Mouse (Mus musculus): ENCODE measurements around the gene Top1. TPM values are rescaled to one million over a fixed set of nuclear protein-coding genes. Genes with fewer than 3 reads are reported as not detected.

Top1 gene
- polyA plus RNA-seq, 1 experiment from 2014 or later: 88.5 TPM

DNA sequence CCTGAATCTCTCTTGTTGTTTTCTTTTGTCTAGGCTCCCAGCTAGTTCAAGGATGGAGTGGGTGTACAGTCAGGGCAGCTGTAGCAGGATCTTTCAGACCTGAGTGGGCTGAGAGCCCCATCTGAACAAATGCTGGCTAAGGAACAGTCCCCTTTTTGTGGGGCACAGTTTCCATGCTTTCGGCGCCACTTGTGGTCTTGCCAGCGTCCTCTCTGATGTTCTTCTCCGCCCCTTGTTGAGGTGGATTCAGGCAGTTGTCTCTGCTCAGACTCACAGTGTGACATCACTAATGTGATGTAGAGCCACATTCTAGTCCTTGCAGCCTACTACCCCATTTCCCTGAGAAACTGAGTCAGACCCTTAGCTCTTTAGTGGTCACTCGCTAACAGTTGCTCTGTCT lies 100.9 kb downstream of the Top1 start:
- Histone ChIP-seq H3K9me3 (ENCODE audit: control insufficient read depth, low read depth, low read length) (no peaks in the 10 kb centered on the region), H3K4me2 (replicated peaks; ENCODE audit: low read depth, low read length) (no peak overlapping the region), H3K36me3 (ENCODE audit: control insufficient read depth, insufficient read depth, low read length) (peaks cover 53% of the 10 kb centered on the region), H3K4me1 (ENCODE audit: control insufficient read depth, insufficient read depth, low read length) (no peaks in the 10 kb centered on the region), H3K9ac (replicated peaks; ENCODE audit: low read depth, low read length) (no peak overlapping the region), H3K27ac (ENCODE audit: low read length) (no peak overlapping the region), H3K4me3 (ENCODE audit: low read depth, low read length) (no peak overlapping the region), H3K27me3 (ENCODE audit: control insufficient read depth, insufficient read depth, low read length) (no peaks in the 10 kb centered on the region)
- no peak for ATAC-seq (ENCODE audit: insufficient number of reproducible peaks, insufficient read depth, low FRiP score, low read depth)
- 93% methylated on average over 5 of the region's 5 CpGs for WGBS

DNA sequence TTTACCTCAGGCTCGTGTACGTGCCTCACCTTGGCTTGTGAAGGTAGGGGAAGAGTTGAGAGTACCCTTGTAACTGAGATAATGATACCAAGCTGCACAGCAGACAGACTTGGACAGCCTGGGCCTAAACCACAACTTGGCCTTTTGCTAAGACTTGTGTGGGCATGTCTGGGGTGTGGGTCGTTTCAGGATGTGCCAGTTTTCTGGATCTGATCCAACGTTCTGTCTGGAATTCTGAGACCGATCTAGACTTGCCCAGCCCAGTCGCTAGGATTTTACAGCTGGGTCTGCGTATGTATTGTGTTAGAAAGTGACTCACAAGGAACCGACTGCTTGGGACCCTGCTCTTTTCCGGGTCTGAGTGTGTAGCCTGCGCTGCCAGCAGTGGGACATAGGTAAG lies 101.4 kb downstream of the Top1 start:
- H3K27me3 ChIP-seq (ENCODE audit: control insufficient read depth, insufficient read depth, low read length): no peaks in the 10 kb centered on the region
- H3K9ac ChIP-seq (replicated peaks; ENCODE audit: low read depth, low read length): no peak overlapping the region
- no peaks in the 10 kb centered on the region for H3K9me3 ChIP-seq (ENCODE audit: control insufficient read depth, low read depth, low read length)
- H3K27ac ChIP-seq (ENCODE audit: low read length): no peak overlapping the region
- no peak overlapping the region for H3K4me2 ChIP-seq (replicated peaks; ENCODE audit: low read depth, low read length)
- no peak for ATAC-seq (ENCODE audit: insufficient number of reproducible peaks, insufficient read depth, low FRiP score, low read depth)
- WGBS: 76% methylated on average over 10 of the region's 10 CpGs
- H3K36me3 ChIP-seq (ENCODE audit: control insufficient read depth, insufficient read depth, low read length): peaks cover 57% of the 10 kb centered on the region
- H3K4me1 ChIP-seq (ENCODE audit: control insufficient read depth, insufficient read depth, low read length): no peaks in the 10 kb centered on the region
- no peak overlapping the region for H3K4me3 ChIP-seq (ENCODE audit: low read depth, low read length)

DNA sequence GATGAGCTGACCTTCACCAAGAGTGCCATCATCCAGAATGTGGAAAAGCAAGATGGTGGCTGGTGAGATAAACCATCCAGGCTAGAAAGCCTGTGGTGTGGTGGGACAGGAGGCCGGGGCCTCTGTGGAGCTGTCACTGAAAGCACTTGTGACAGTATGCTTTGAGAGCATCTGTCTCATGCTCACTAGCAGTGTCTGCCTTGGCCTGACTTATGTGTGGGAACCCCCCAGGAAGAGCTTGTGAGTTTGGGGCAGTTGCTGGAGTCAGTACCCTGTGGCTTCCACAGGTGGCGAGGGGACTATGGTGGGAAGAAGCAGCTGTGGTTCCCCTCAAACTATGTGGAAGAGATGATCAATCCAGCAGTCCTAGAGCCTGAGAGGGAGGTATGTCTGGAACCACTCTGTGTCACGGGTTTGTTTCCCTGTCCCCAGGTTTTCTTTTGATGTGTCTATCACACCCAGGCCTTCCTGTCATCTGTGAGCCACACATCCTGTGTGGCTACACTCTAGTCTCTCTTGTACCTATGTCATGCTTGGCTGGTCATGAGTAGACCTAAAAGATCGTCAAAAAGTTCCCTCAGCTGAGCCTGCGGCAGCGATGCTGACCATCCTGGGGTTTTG lies 111.0 kb downstream of the Top1 start:
- H3K27me3 ChIP-seq (ENCODE audit: control insufficient read depth, insufficient read depth, low read length): no peaks in the 10 kb centered on the region
- no peak overlapping the region for H3K9ac ChIP-seq (replicated peaks; ENCODE audit: low read depth, low read length)
- no peaks in the 10 kb centered on the region for H3K9me3 ChIP-seq (ENCODE audit: control insufficient read depth, low read depth, low read length)
- H3K4me1 ChIP-seq (ENCODE audit: control insufficient read depth, insufficient read depth, low read length): no peaks in the 10 kb centered on the region
- H3K27ac ChIP-seq (ENCODE audit: low read length): no peak overlapping the region
- no peak overlapping the region for H3K4me3 ChIP-seq (ENCODE audit: low read depth, low read length)
- ATAC-seq (ENCODE audit: insufficient number of reproducible peaks, insufficient read depth, low FRiP score, low read depth): no peak
- H3K36me3 ChIP-seq (ENCODE audit: control insufficient read depth, insufficient read depth, low read length): peaks cover 94% of the 10 kb centered on the region
- H3K4me2 ChIP-seq (replicated peaks; ENCODE audit: low read depth, low read length): no peak overlapping the region
- 90% methylated on average over 6 of the region's 6 CpGs for WGBS

DNA sequence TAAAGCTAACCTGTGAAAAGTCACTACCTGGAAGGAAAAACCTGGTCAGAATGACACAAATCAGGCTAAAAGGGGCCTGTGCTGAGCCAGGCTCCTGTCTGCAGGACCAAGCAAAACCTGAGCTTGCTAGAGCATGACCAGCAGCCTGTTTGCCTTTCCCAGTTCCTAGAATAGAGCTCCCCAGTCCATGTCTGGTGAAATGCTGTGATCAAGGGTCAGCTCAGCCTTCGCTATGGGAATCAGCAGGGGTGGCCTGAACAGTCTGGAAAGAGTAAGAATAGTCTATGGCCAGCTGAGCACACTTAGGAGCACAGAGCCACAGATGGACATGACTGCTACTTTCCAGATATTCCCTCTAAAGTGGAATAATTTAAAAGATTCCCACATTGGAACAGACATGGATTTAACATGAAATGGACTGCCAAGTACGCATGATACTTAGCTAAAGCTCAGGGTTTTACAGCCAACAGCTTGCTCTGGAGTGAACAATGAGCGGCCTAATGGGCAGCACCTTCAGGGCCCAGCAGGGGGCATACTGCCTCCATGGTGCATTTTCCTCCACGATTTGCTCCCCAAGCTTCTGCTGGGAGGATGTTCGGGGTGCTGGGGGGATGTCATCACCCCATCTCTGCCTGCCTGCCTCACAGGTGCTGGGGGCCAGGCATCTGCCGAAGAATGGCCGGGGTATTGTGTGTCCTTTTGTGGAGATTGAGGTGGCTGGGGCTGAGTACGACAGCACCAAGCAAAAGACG lies 114.9 kb downstream of the Top1 start:
- ATAC-seq (ENCODE audit: insufficient number of reproducible peaks, insufficient read depth, low FRiP score, low read depth): no peak
- H3K36me3 ChIP-seq (ENCODE audit: control insufficient read depth, insufficient read depth, low read length): peaks cover 76% of the 10 kb centered on the region

DNA sequence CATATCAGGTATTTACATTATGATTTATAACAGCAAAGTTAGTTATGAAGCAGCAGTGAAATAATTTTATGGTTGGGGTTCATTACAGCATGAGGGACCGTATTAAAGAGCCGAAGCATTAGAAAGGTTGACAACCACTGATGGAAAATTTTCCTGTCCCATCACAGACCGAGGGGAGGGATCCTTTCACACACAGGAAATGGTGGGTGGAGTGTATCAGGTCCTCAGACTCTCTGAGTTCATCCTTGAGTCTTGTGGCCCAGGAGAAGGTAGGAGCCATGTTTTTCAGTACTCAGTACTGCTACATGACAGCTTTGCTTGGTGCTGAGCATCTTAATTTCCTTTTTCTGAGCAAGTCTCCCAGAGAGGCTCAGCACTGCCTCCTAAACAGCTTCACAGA lies 118.1 kb downstream of the Top1 start:
- Histone ChIP-seq H3K27me3 (ENCODE audit: control insufficient read depth, insufficient read depth, low read length) (no peaks in the 10 kb centered on the region), H3K4me2 (replicated peaks; ENCODE audit: low read depth, low read length) (no peak overlapping the region), H3K36me3 (ENCODE audit: control insufficient read depth, insufficient read depth, low read length) (peaks cover 47% of the 10 kb centered on the region), H3K4me1 (ENCODE audit: control insufficient read depth, insufficient read depth, low read length) (no peaks in the 10 kb centered on the region), H3K9ac (replicated peaks; ENCODE audit: low read depth, low read length) (no peak overlapping the region), H3K27ac (ENCODE audit: low read length) (no peak overlapping the region), H3K4me3 (ENCODE audit: low read depth, low read length) (no peak overlapping the region), H3K9me3 (ENCODE audit: control insufficient read depth, low read depth, low read length) (no peaks in the 10 kb centered on the region)
- ATAC-seq (ENCODE audit: insufficient number of reproducible peaks, insufficient read depth, low FRiP score, low read depth): no peak
- 93% methylated on average over 3 of the region's 3 CpGs for WGBS

More for the DNA sequence above, 114.9 kb downstream of the Top1 start:
- no peak overlapping the region for H3K27ac ChIP-seq (ENCODE audit: low read length)
- 89% methylated on average over 9 of the region's 9 CpGs for WGBS
- no peak overlapping the region for H3K4me2 ChIP-seq (replicated peaks; ENCODE audit: low read depth, low read length)
- H3K4me1 ChIP-seq (ENCODE audit: control insufficient read depth, insufficient read depth, low read length): no peaks in the 10 kb centered on the region
- H3K27me3 ChIP-seq (ENCODE audit: control insufficient read depth, insufficient read depth, low read length): no peaks in the 10 kb centered on the region
- H3K4me3 ChIP-seq (ENCODE audit: low read depth, low read length): no peak overlapping the region
- no peaks in the 10 kb centered on the region for H3K9me3 ChIP-seq (ENCODE audit: control insufficient read depth, low read depth, low read length)
- H3K9ac ChIP-seq (replicated peaks; ENCODE audit: low read depth, low read length): no peak overlapping the region

DNA sequence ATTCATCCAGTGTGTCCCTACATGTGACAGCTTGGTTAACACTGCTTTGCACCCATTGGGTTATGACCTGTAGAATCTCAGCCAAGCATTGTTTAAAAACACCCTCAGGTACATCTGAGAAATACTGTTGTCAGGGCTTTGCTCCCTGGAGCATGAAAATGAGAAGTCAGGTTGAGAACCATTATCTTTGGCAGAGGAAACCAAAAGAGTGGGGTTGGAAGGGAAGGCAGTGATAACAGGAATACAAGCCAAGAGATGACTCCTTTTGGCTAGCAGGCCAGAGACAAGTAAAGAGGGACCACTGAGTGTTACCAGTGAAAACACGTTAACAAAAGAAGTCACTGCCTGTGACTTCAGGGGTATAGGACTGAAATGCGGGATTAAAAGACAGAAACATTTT lies 118.7 kb downstream of the Top1 start:
- no peak overlapping the region for H3K4me2 ChIP-seq (replicated peaks; ENCODE audit: low read depth, low read length)
- 87% methylated on average over 2 of the region's 2 CpGs for WGBS
- no peaks in the 10 kb centered on the region for H3K4me1 ChIP-seq (ENCODE audit: control insufficient read depth, insufficient read depth, low read length)
- H3K27ac ChIP-seq (ENCODE audit: low read length): no peak overlapping the region
- no peak overlapping the region for H3K9ac ChIP-seq (replicated peaks; ENCODE audit: low read depth, low read length)
- H3K27me3 ChIP-seq (ENCODE audit: control insufficient read depth, insufficient read depth, low read length): no peaks in the 10 kb centered on the region
- H3K4me3 ChIP-seq (ENCODE audit: low read depth, low read length): no peak overlapping the region
- H3K36me3 ChIP-seq (ENCODE audit: control insufficient read depth, insufficient read depth, low read length): peaks cover 42% of the 10 kb centered on the region
- no peaks in the 10 kb centered on the region for H3K9me3 ChIP-seq (ENCODE audit: control insufficient read depth, low read depth, low read length)
- ATAC-seq (ENCODE audit: insufficient number of reproducible peaks, insufficient read depth, low FRiP score, low read depth): no peak

DNA sequence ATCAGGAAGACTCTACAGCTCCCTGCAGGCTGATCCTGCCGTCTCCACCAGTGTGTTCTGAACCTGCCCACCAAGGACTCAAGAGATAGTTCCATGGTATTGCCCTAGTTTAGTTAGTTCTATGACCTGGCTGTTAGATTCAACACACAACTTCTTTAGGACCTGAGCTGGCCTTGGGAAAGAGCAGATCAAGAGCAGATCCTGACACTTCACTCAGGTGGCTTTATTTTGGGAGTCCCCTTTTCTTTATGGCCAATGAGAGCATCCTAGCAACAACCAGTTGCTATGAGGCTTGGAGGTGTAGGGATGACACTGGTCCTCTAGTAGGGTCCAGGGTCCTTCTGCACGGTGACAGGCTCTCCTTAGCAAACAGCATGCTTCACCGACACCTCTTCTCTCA lies 119.4 kb downstream of the Top1 start:
- Histone ChIP-seq H3K27ac (ENCODE audit: low read length) (no peak overlapping the region), H3K4me1 (ENCODE audit: control insufficient read depth, insufficient read depth, low read length) (no peaks in the 10 kb centered on the region), H3K9ac (replicated peaks; ENCODE audit: low read depth, low read length) (no peak overlapping the region), H3K9me3 (ENCODE audit: control insufficient read depth, low read depth, low read length) (no peaks in the 10 kb centered on the region), H3K36me3 (ENCODE audit: control insufficient read depth, insufficient read depth, low read length) (peaks cover 35% of the 10 kb centered on the region), H3K27me3 (ENCODE audit: control insufficient read depth, insufficient read depth, low read length) (no peaks in the 10 kb centered on the region), H3K4me2 (replicated peaks; ENCODE audit: low read depth, low read length) (no peak overlapping the region), H3K4me3 (ENCODE audit: low read depth, low read length) (no peak overlapping the region)
- WGBS: 62% methylated on average over 3 of the region's 3 CpGs
- no peak for ATAC-seq (ENCODE audit: insufficient number of reproducible peaks, insufficient read depth, low FRiP score, low read depth)

DNA sequence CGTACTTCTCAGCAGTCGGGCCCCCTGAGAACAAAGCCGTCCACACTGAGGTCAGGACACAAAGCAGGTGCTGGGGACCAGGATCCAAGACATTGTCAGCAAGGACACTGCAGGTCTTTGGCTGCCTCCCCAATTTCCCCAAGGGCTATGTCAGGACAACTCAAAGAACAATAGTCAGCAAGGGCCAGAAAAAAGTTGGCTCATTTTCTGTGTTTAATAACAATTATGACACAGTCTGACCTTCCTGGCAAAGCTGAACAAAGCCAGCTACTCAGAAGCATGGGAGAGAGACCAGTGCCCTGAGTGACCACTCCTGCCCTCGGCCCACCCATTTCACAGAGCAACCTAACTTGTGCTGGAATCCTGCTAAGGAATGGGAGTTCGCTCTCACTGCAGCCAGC lies 120.7 kb downstream of the Top1 start:
- Histone ChIP-seq H3K27ac (ENCODE audit: low read length) (no peak overlapping the region), H3K9me3 (ENCODE audit: control insufficient read depth, low read depth, low read length) (no peaks in the 10 kb centered on the region), H3K9ac (replicated peaks; ENCODE audit: low read depth, low read length) (no peak overlapping the region), H3K36me3 (ENCODE audit: control insufficient read depth, insufficient read depth, low read length) (peaks cover 27% of the 10 kb centered on the region), H3K4me1 (ENCODE audit: control insufficient read depth, insufficient read depth, low read length) (no peaks in the 10 kb centered on the region), H3K4me2 (replicated peaks; ENCODE audit: low read depth, low read length) (no peak overlapping the region), H3K4me3 (ENCODE audit: low read depth, low read length) (no peak overlapping the region), H3K27me3 (ENCODE audit: control insufficient read depth, insufficient read depth, low read length) (no peaks in the 10 kb centered on the region)
- no peak for ATAC-seq (ENCODE audit: insufficient number of reproducible peaks, insufficient read depth, low FRiP score, low read depth)
- WGBS: 77% methylated on average over 5 of the region's 5 CpGs

DNA sequence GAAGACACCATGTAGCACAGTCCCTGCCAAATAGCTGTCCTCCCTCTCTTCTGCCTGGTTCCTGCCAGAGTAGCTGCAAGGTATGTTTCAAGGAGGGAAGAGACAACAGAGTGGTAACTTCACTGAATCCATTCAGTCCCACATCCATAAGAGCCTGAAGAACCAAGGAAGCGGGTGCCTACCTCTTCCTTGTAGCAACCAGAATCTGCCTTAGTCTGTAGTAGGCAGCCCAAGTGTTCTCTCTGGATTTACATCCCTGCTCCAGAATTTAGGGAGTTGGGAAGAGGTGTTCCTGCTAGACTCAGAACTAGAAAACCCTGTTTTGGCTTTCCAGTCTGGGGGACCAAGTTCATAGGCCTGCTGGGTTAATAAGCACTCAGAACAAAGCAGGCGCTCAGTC lies 121.5 kb downstream of the Top1 start:
- H3K27ac ChIP-seq (ENCODE audit: low read length): no peak overlapping the region
- no peak for ATAC-seq (ENCODE audit: insufficient number of reproducible peaks, insufficient read depth, low FRiP score, low read depth)
- no peak overlapping the region for H3K4me3 ChIP-seq (ENCODE audit: low read depth, low read length)
- H3K4me2 ChIP-seq (replicated peaks; ENCODE audit: low read depth, low read length): no peak overlapping the region
- H3K36me3 ChIP-seq (ENCODE audit: control insufficient read depth, insufficient read depth, low read length): peaks cover 19% of the 10 kb centered on the region
- no peak overlapping the region for H3K9ac ChIP-seq (replicated peaks; ENCODE audit: low read depth, low read length)
- no peaks in the 10 kb centered on the region for H3K9me3 ChIP-seq (ENCODE audit: control insufficient read depth, low read depth, low read length)
- WGBS: 98% methylated on average over 2 of the region's 2 CpGs
- no peaks in the 10 kb centered on the region for H3K27me3 ChIP-seq (ENCODE audit: control insufficient read depth, insufficient read depth, low read length)
- H3K4me1 ChIP-seq (ENCODE audit: control insufficient read depth, insufficient read depth, low read length): no peaks in the 10 kb centered on the region
